Mouse (Mus musculus) spleen, adult 2 months (tissue): ENCODE data around the gene Ptpn1.

ENCODE experiments used
- CTCF ChIP-seq: fragments of 200-500 bp; IDR thresholded peaks from 2 replicates; pipeline ENCODE4 v1.5.1; 2011; ENCODE audit warnings: mild to moderate bottlenecking, inconsistent platforms; ENCODE audit not compliant: insufficient read depth, insufficient read length, insufficient replicate concordance; ENCODE audit errors: extremely low read depth
- POLR2A ChIP-seq: fragments of 200-500 bp; IDR thresholded peaks from 2 replicates; pipeline ENCODE4 v1.6.1; 2011; ENCODE audit warnings: low read depth, low read length, inconsistent platforms

DNA sequence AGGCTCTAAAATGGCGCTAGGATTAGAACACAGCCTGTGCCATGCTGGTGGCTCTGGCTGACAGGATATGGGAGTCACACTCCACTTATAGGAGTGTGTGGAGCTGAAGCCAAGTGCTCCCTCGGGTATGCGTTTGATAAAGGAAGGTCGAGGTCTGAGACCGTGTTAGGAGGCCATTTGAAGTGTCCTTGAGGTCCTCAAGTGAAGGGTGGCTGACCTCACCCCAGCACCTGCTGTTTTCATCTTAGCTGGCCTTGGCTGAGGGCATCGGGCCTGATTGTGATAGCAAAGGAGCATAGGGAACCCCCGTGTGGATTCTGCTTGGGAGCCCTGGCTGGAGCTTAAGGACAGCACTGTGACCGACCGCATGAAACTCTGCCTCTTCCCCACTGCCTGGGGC is 32.5 kb downstream of the Ptpn1 start:
- TF ChIP-seq CTCF (no peak), POLR2A (no peak)
